In the genomic region with DNA sequence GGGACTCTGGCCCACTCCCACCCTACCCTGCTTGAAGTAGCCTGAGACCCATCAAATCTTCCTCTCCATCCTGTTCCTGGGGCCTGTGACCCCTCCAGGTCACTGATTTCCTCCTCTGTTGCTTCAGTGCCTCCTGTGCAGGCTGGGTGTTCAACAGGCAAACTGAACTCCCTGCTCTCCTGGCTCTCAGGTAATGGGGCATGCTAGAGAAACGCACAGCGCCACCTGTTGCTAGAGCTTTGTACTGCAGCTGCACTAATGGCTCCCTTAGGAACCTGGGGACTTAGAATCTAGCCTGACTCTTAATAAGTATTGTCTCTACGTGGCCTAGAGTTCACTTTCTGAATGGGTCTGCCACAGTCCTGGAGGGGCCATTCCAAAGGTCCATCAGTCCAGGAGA, we compare ENCODE assay signal across 7 mouse cellular contexts. TPM values are rescaled to one million over a fixed set of nuclear protein-coding genes. Genes with fewer than 3 reads are reported as not detected.
DNase-seq lines count a peak whose midpoint lies in the region; ATAC-seq and TF ChIP-seq lines count a peak whose summit lies in the region.

No protein-coding gene starts in this region.

- H3K4me1 ChIP-seq in forebrain, embryonic 11.5 days (replicated peaks; ENCODE audit: control insufficient read depth, insufficient read depth, low read length), result no peaks in the 10 kb centered on the region
- no peaks in the 10 kb centered on the region for H3K4me1 ChIP-seq in hindbrain, embryonic 14.5 days (replicated peaks; ENCODE audit: control insufficient read depth, insufficient read depth, low read length)
- no peaks in the 10 kb centered on the region for H3K4me1 ChIP-seq in spleen, adult 2 months (ENCODE audit: control insufficient read depth, insufficient read depth, insufficient read length)

- 0 out of 2 replicates have a peak, but pooled peaks have one; percentile 24 for ATAC-seq in forebrain, embryonic 11.5 days (replicated peaks; ENCODE audit: low FRiP score)
- no peak for ATAC-seq in hindbrain, embryonic 14.5 days (ENCODE audit: low FRiP score)

- H3K4me2 ChIP-seq in forebrain, embryonic 11.5 days (ENCODE audit: low read depth, low read length, severe bottlenecking), result no peak overlapping the region
- no peak overlapping the region for H3K4me2 ChIP-seq in hindbrain, embryonic 14.5 days (replicated peaks)

- 5% methylated on average over 3 of the region's 3 CpGs for WGBS in forebrain, embryonic 11.5 days
- 5% methylated on average over 3 of the region's 3 CpGs for WGBS in hindbrain, embryonic 14.5 days
- 4% methylated on average over 3 of the region's 3 CpGs for whole genome bisulfite sequencing in spleen, adult 2 months

- H3K36me3 ChIP-seq in forebrain, embryonic 11.5 days (ENCODE audit: control insufficient read depth, insufficient read depth, low read length), result no peaks in the 10 kb centered on the region
- H3K36me3 ChIP-seq in hindbrain, embryonic 14.5 days (replicated peaks; ENCODE audit: control insufficient read depth, insufficient read depth), result peaks cover 17% of the 10 kb centered on the region
- H3K36me3 ChIP-seq in spleen, adult 2 months (ENCODE audit: control insufficient read depth, insufficient read depth, low read length), result peaks cover 10% of the 10 kb centered on the region

- H3K27ac ChIP-seq in forebrain, embryonic 11.5 days (ENCODE audit: low read depth, low read length), result no peak overlapping the region
- no peak overlapping the region for H3K27ac ChIP-seq in hindbrain, embryonic 14.5 days
- no peak overlapping the region for H3K27ac ChIP-seq in spleen, adult 2 months (ENCODE audit: insufficient read depth, low read length)

- H3K4me3 ChIP-seq in forebrain, embryonic 11.5 days (ENCODE audit: low read depth, low read length), result no peak overlapping the region
- no peak overlapping the region for H3K4me3 ChIP-seq in hindbrain, embryonic 14.5 days (replicated peaks; ENCODE audit: low read length)
- no peak overlapping the region for H3K4me3 ChIP-seq in spleen, adult 2 months (ENCODE audit: extremely low read depth, insufficient read depth, insufficient read length)

- peak; percentile 84 for DNase-seq in MN1 (ENCODE audit: low spot score)
- DNase-seq in brain, embryonic 14.5 days (ENCODE audit: low read depth), result peak; percentile 81
- peak; percentile 85 for DNase-seq in forebrain, embryonic 11.5 days (ENCODE audit: low spot score)
- DNase-seq in hindbrain, embryonic 14.5 days (ENCODE audit: low spot score), result peak; percentile 92
- peak; percentile 68 to 70 for DNase-seq in layer of hippocampus, postnatal 36 days
- peak; percentile 75 for DNase-seq in mesoderm, embryonic 11.5 days (ENCODE audit: low read depth, low spot score)
- peak; percentile 53 to 79 for DNase-seq in spleen, adult 2 months (ENCODE audit: low read depth in 1 of 2, low spot score in 2 of 2)

- H3K27me3 ChIP-seq in forebrain, embryonic 11.5 days (ENCODE audit: control insufficient read depth, insufficient read depth, low read length), result no peaks in the 10 kb centered on the region
- no peaks in the 10 kb centered on the region for H3K27me3 ChIP-seq in hindbrain, embryonic 14.5 days (ENCODE audit: control insufficient read depth, insufficient read depth, low read length)
- no peaks in the 10 kb centered on the region for H3K27me3 ChIP-seq in spleen, adult 2 months (ENCODE audit: control insufficient read depth, insufficient read depth, low read length)

- TF ChIP-seq CTCF in brain, embryonic 14.5 days (IDR thresholded peaks at IDR 0.05; ENCODE audit: borderline replicate concordance, extremely low read depth, insufficient read depth, insufficient read length), result peak; percentile 89
- peak; percentile 87; the same call in 1 of the 2 replicates for TF ChIP-seq CTCF in spleen, adult 2 months (IDR thresholded peaks at IDR 0.05; ENCODE audit: extremely low read depth, insufficient read depth, insufficient read length, insufficient replicate concordance)

- H3K9me3 ChIP-seq in forebrain, embryonic 11.5 days (ENCODE audit: control insufficient read depth, low read length), result no peaks in the 10 kb centered on the region
- H3K9me3 ChIP-seq in hindbrain, embryonic 14.5 days (ENCODE audit: control insufficient read depth, low read length), result no peaks in the 10 kb centered on the region

- no peak overlapping the region for H3K9ac ChIP-seq in forebrain, embryonic 11.5 days (ENCODE audit: low read length)
- no peak overlapping the region for H3K9ac ChIP-seq in hindbrain, embryonic 14.5 days

- no peak for TF ChIP-seq POLR2A in brain, embryonic 14.5 days (IDR thresholded peaks at IDR 0.05; ENCODE audit: borderline replicate concordance, extremely low read depth, insufficient read depth, insufficient read length, poor library complexity, severe bottlenecking)
- no peak for TF ChIP-seq POLR2A in spleen, adult 2 months (IDR thresholded peaks at IDR 0.05; ENCODE audit: low read depth, low read length)

RNA-seq across cellular contexts. Expression of gene Cnnm3, which starts 10.4 kb away (rescaled TPM):
- polyA plus RNA-seq in brain, embryonic 14.5 days (2012; rRNA removed), result 33.6 TPM in 2 replicates
- polyA plus RNA-seq in forebrain, embryonic 11.5 days (2014; fragmentation: Nextera tagmentation; extraction: Ambion mirVana), result 6.8 and 7.4 TPM in 2 replicates
- 6.1 and 6.8 TPM in 2 replicates for polyA plus RNA-seq in hindbrain, embryonic 14.5 days (2014; fragmentation: Nextera tagmentation; extraction: Ambion mirVana)
- 10 to 100 TPM; 29.0 to 39.0 TPM for total RNA-seq in layer of hippocampus, postnatal 36 days (2021)
- polyA plus RNA-seq in spleen, adult 2 months (2012; rRNA removed), result 18.4 and 24.1 TPM in 2 replicates

RNA-seq across cellular contexts. Expression of gene Cnnm4, which starts 29.8 kb away (rescaled TPM):
- polyA plus RNA-seq in brain, embryonic 14.5 days (2012; rRNA removed), result 4.5 and 5.4 TPM in 2 replicates
- polyA plus RNA-seq in forebrain, embryonic 11.5 days (2014; fragmentation: Nextera tagmentation; extraction: Ambion mirVana), result 14.6 and 15.0 TPM in 2 replicates
- 9.2 and 10.6 TPM in 2 replicates for polyA plus RNA-seq in hindbrain, embryonic 14.5 days (2014; fragmentation: Nextera tagmentation; extraction: Ambion mirVana)
- total RNA-seq in layer of hippocampus, postnatal 36 days (2021), result 10 to 100 TPM; 15.4 to 17.0 TPM
- polyA plus RNA-seq in spleen, adult 2 months (2012; rRNA removed), result 5.6 and 5.7 TPM in 2 replicates

RNA-seq across cellular contexts. Expression of gene Ankrd23, which starts 35.4 kb away (rescaled TPM):
- 18.1 and 19.8 TPM in 2 replicates for polyA plus RNA-seq in brain, embryonic 14.5 days (2012; rRNA removed)
- 14.1 and 16.5 TPM in 2 replicates for polyA plus RNA-seq in forebrain, embryonic 11.5 days (2014; fragmentation: Nextera tagmentation; extraction: Ambion mirVana)
- polyA plus RNA-seq in hindbrain, embryonic 14.5 days (2014; fragmentation: Nextera tagmentation; extraction: Ambion mirVana), result 6.9 and 10.6 TPM in 2 replicates
- 1 to 10 TPM; 7.9 to 8.5 TPM for total RNA-seq in layer of hippocampus, postnatal 36 days (2021)
- 16.6 and 17.7 TPM in 2 replicates for polyA plus RNA-seq in spleen, adult 2 months (2012; rRNA removed)

RNA-seq across cellular contexts. Expression of gene Gm42417, which starts 38.0 kb away (rescaled TPM):
- 0.07 and 0.08 TPM in 2 replicates for polyA plus RNA-seq in brain, embryonic 14.5 days (2012; rRNA removed)
- not detected in 2 replicates for polyA plus RNA-seq in forebrain, embryonic 11.5 days (2014; fragmentation: Nextera tagmentation; extraction: Ambion mirVana)
- 0.23 and 1.1 TPM in 2 replicates for polyA plus RNA-seq in hindbrain, embryonic 14.5 days (2014; fragmentation: Nextera tagmentation; extraction: Ambion mirVana)
- not detected for total RNA-seq in layer of hippocampus, postnatal 36 days (2021)
- polyA plus RNA-seq in spleen, adult 2 months (2012; rRNA removed), result not detected in 2 replicates

RNA-seq across cellular contexts. Expression of gene Ankrd39, which starts 46.0 kb away (rescaled TPM):
- 20.7 and 24.1 TPM in 2 replicates for polyA plus RNA-seq in brain, embryonic 14.5 days (2012; rRNA removed)
- 18.7 and 20.8 TPM in 2 replicates for polyA plus RNA-seq in forebrain, embryonic 11.5 days (2014; fragmentation: Nextera tagmentation; extraction: Ambion mirVana)
- polyA plus RNA-seq in hindbrain, embryonic 14.5 days (2014; fragmentation: Nextera tagmentation; extraction: Ambion mirVana), result 23.9 and 26.9 TPM in 2 replicates
- 10 to 100 TPM; 11.9 to 12.6 TPM for total RNA-seq in layer of hippocampus, postnatal 36 days (2021)
- 22.2 and 26.0 TPM in 2 replicates for polyA plus RNA-seq in spleen, adult 2 months (2012; rRNA removed)
